In the genomic region with DNA sequence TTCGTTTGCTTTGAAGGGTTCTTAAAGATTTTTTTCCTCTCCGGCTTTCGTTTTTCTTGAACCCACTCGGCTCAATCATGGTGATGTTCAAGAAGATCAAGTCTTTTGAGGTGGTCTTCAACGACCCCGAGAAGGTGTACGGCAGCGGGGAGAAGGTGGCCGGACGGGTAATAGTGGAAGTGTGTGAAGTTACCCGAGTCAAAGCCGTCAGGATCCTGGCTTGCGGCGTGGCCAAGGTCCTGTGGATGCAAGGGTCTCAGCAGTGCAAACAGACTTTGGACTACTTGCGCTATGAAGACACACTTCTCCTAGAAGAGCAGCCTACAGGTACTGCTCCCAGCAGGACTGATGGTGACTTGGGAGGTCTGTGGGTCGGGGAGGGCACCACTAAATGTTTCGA, we compare ENCODE assay signal across 8 mouse cellular contexts. TPM values are rescaled to one million over a fixed set of nuclear protein-coding genes. Genes with fewer than 3 reads are reported as not detected.
DNase-seq lines count a peak whose midpoint lies in the region; ATAC-seq and TF ChIP-seq lines count a peak whose summit lies in the region.

No protein-coding gene starts in this region.

- ATAC-seq in heart, embryonic 15.5 days (replicated peaks; ENCODE audit: insufficient number of reproducible peaks, insufficient read depth, low FRiP score, low read depth), result no peak
- ATAC-seq in limb, embryonic 11.5 days (ENCODE audit: insufficient number of reproducible peaks, low FRiP score, low TSS enrichment, low read depth), result no peak
- ATAC-seq in neural tube, embryonic 11.5 days (ENCODE audit: insufficient read depth, low FRiP score, low TSS enrichment), result no peak

- no peaks in the 10 kb centered on the region; the same call in 1 of the 2 replicates for H3K4me1 ChIP-seq in cerebellum, adult 2 months (ENCODE audit: control insufficient read depth, insufficient read depth, low read length)
- H3K4me1 ChIP-seq in bone marrow, adult 2 months (ENCODE audit: control insufficient read depth, insufficient read depth, low read length), result peaks cover 2% of the 10 kb centered on the region
- peaks cover 40% of the 10 kb centered on the region for H3K4me1 ChIP-seq in heart, embryonic 15.5 days (replicated peaks)
- peaks cover 14% of the 10 kb centered on the region; the same call in 1 of the 2 replicates for H3K4me1 ChIP-seq in limb, embryonic 11.5 days (ENCODE audit: control insufficient read depth, insufficient read depth, low read length)
- peaks cover 20% of the 10 kb centered on the region for H3K4me1 ChIP-seq in neural tube, embryonic 11.5 days (ENCODE audit: control insufficient read depth, insufficient read depth, low read length)

- WGBS in cerebellum, adult 2 months, result 5% methylated on average over 17 of the region's 17 CpGs
- whole genome bisulfite sequencing in bone marrow, adult 2 months, result under 1% methylated on average over 17 of the region's 17 CpGs
- under 1% methylated on average over 17 of the region's 17 CpGs for WGBS in heart, embryonic 15.5 days
- under 1% methylated on average over 17 of the region's 17 CpGs for WGBS in limb, embryonic 11.5 days
- under 1% methylated on average over 17 of the region's 17 CpGs for WGBS in neural tube, embryonic 11.5 days

- TF ChIP-seq POLR2A in cerebellum, adult 2 months (IDR thresholded peaks at IDR 0.05; ENCODE audit: borderline replicate concordance, insufficient read depth, low read length), result no peak
- TF ChIP-seq POLR2A in bone marrow, adult 2 months (IDR thresholded peaks at IDR 0.05; ENCODE audit: borderline replicate concordance, control insufficient read depth, low read depth, low read length), result no peak

- peak overlapping the region; percentile 90 for H3K9ac ChIP-seq in heart, embryonic 15.5 days
- H3K9ac ChIP-seq in limb, embryonic 11.5 days (ENCODE audit: low read length), result peak overlapping the region; percentile 82
- peak overlapping the region; percentile 72 for H3K9ac ChIP-seq in neural tube, embryonic 11.5 days (ENCODE audit: low read length)

- H3K27me3 ChIP-seq in cerebellum, adult 2 months (ENCODE audit: control insufficient read depth, insufficient read depth, low read length), result no peaks in the 10 kb centered on the region
- no peaks in the 10 kb centered on the region for H3K27me3 ChIP-seq in heart, embryonic 15.5 days
- H3K27me3 ChIP-seq in limb, embryonic 11.5 days (ENCODE audit: control insufficient read depth, insufficient read depth, low read length), result no peaks in the 10 kb centered on the region
- no peaks in the 10 kb centered on the region for H3K27me3 ChIP-seq in neural tube, embryonic 11.5 days (ENCODE audit: control insufficient read depth, insufficient read depth, low read length)

- no peaks in the 10 kb centered on the region for H3K9me3 ChIP-seq in heart, embryonic 15.5 days (replicated peaks)
- H3K9me3 ChIP-seq in limb, embryonic 11.5 days (ENCODE audit: control insufficient read depth, low read length), result no peaks in the 10 kb centered on the region
- no peaks in the 10 kb centered on the region for H3K9me3 ChIP-seq in neural tube, embryonic 11.5 days (ENCODE audit: control insufficient read depth, low read length)

- H3K4me3 ChIP-seq in cerebellum, adult 2 months (replicated peaks; ENCODE audit: insufficient read depth, low read depth, low read length), result peak overlapping the region; percentile 62
- H3K4me3 ChIP-seq in bone marrow, adult 2 months (replicated peaks; ENCODE audit: control insufficient read depth, low read depth, low read length), result peak overlapping the region; percentile 92
- H3K4me3 ChIP-seq in heart, embryonic 15.5 days, result peak overlapping the region; percentile 73
- H3K4me3 ChIP-seq in limb, embryonic 11.5 days (ENCODE audit: low read depth, low read length), result peak overlapping the region; percentile 73
- peak overlapping the region; percentile 77 for H3K4me3 ChIP-seq in neural tube, embryonic 11.5 days (ENCODE audit: low read depth, low read length)

- TF ChIP-seq CTCF in cerebellum, adult 2 months (IDR thresholded peaks at IDR 0.05; ENCODE audit: borderline replicate concordance, insufficient read depth, low read depth, low read length), result no peak
- TF ChIP-seq CTCF in bone marrow, adult 2 months (IDR thresholded peaks at IDR 0.05; ENCODE audit: control insufficient read depth, insufficient read depth, low read length), result no peak

- peaks cover 20% of the 10 kb centered on the region for H3K36me3 ChIP-seq in heart, embryonic 15.5 days
- H3K36me3 ChIP-seq in limb, embryonic 11.5 days (ENCODE audit: control insufficient read depth, insufficient read depth, low read length), result peaks cover 8% of the 10 kb centered on the region
- peaks cover 6% of the 10 kb centered on the region for H3K36me3 ChIP-seq in neural tube, embryonic 11.5 days (ENCODE audit: control insufficient read depth, insufficient read depth, low read length)

- H3K27ac ChIP-seq in cerebellum, adult 2 months (ENCODE audit: insufficient read depth, low read length), result no peak overlapping the region
- peak overlapping the region; percentile 93 for H3K27ac ChIP-seq in bone marrow, adult 2 months (ENCODE audit: control insufficient read depth, insufficient read depth, low read depth, low read length, poor library complexity)
- H3K27ac ChIP-seq in heart, embryonic 15.5 days, result peak overlapping the region; percentile 96
- H3K27ac ChIP-seq in limb, embryonic 11.5 days (replicated peaks; ENCODE audit: low read depth, low read length), result peak overlapping the region; percentile 45
- H3K27ac ChIP-seq in neural tube, embryonic 11.5 days (ENCODE audit: low read depth, low read length), result no peak overlapping the region

- H3K4me2 ChIP-seq in heart, embryonic 15.5 days, result peak overlapping the region; percentile 66
- H3K4me2 ChIP-seq in limb, embryonic 11.5 days (ENCODE audit: low read depth, severe bottlenecking), result peak overlapping the region; percentile 75
- peak overlapping the region; percentile 80 for H3K4me2 ChIP-seq in neural tube, embryonic 11.5 days (ENCODE audit: low read depth)

- DNase-seq in cerebellum, adult 2 months, result no peak
- DNase-seq in cerebellum, postnatal 4 days (ENCODE audit: low spot score in 2 of 2), result no peak
- peak; percentile 50 for DNase-seq in limb, embryonic 11.5 days (ENCODE audit: low spot score)
- DNase-seq in neural tube, embryonic 11.5 days (ENCODE audit: low spot score), result peak; percentile 32
- DNase-seq in c-Kit-positive CD71-positive TER-119-positive erythroid progenitor cells, embryonic 14.5 days (ENCODE audit: low spot score), result no peak
- DNase-seq in T-cell, adult 2 months (ENCODE audit: low spot score), result no peak

RNA-seq across cellular contexts. Expression of a gene that starts 0.4 kb away (rescaled TPM):
- polyA plus RNA-seq in cerebellum, adult 2 months (2012; rRNA removed), result 15.2 and 21.9 TPM in 2 replicates
- 104 and 163 TPM in 2 replicates for polyA plus RNA-seq in bone marrow, adult 2 months (2011; ENCODE audit: insufficient read depth, insufficient read length, low replicate concordance, missing spikeins)
- polyA plus RNA-seq in heart, embryonic 15.5 days (2015; fragmentation: Nextera tagmentation; extraction: Ambion mirVana), result 206 and 208 TPM in 2 replicates
- 54.4 and 57.9 TPM in 2 replicates for polyA plus RNA-seq in limb, embryonic 11.5 days (2014; fragmentation: Nextera tagmentation; extraction: Ambion mirVana)
- 50.4 and 62.7 TPM in 2 replicates for polyA plus RNA-seq in neural tube, embryonic 11.5 days (2014; fragmentation: Nextera tagmentation; extraction: Ambion mirVana)

RNA-seq across cellular contexts. Expression of a gene that starts 18.6 kb away (rescaled TPM):
- not detected in 2 replicates for polyA plus RNA-seq in cerebellum, adult 2 months (2012; rRNA removed)
- not detected in 2 replicates for polyA plus RNA-seq in bone marrow, adult 2 months (2011; ENCODE audit: insufficient read depth, insufficient read length, low replicate concordance, missing spikeins)
- 1.3 and 1.6 TPM in 2 replicates for polyA plus RNA-seq in heart, embryonic 15.5 days (2015; fragmentation: Nextera tagmentation; extraction: Ambion mirVana)
- polyA plus RNA-seq in limb, embryonic 11.5 days (2014; fragmentation: Nextera tagmentation; extraction: Ambion mirVana), result 0.69 and 1.0 TPM in 2 replicates
- 0.46 and 0.49 TPM in 2 replicates for polyA plus RNA-seq in neural tube, embryonic 11.5 days (2014; fragmentation: Nextera tagmentation; extraction: Ambion mirVana)

RNA-seq across cellular contexts. Expression of a gene that starts 33.2 kb away (rescaled TPM):
- 0.21 and 0.41 TPM in 2 replicates for polyA plus RNA-seq in cerebellum, adult 2 months (2012; rRNA removed)
- polyA plus RNA-seq in bone marrow, adult 2 months (2011; ENCODE audit: insufficient read depth, insufficient read length, low replicate concordance, missing spikeins), result 0.75 TPM in 1 of 2 replicates, not detected in the other
- 7.9 and 8.0 TPM in 2 replicates for polyA plus RNA-seq in heart, embryonic 15.5 days (2015; fragmentation: Nextera tagmentation; extraction: Ambion mirVana)
- 1.7 and 1.8 TPM in 2 replicates for polyA plus RNA-seq in limb, embryonic 11.5 days (2014; fragmentation: Nextera tagmentation; extraction: Ambion mirVana)
- polyA plus RNA-seq in neural tube, embryonic 11.5 days (2014; fragmentation: Nextera tagmentation; extraction: Ambion mirVana), result 3.1 and 3.6 TPM in 2 replicates

RNA-seq across cellular contexts. Expression of a gene that starts 35.8 kb away (rescaled TPM):
- 53.1 and 55.5 TPM in 2 replicates for polyA plus RNA-seq in cerebellum, adult 2 months (2012; rRNA removed)
- 61.0 and 72.3 TPM in 2 replicates for polyA plus RNA-seq in bone marrow, adult 2 months (2011; ENCODE audit: insufficient read depth, insufficient read length, low replicate concordance, missing spikeins)
- polyA plus RNA-seq in heart, embryonic 15.5 days (2015; fragmentation: Nextera tagmentation; extraction: Ambion mirVana), result 34.8 and 38.3 TPM in 2 replicates
- 18.8 and 22.8 TPM in 2 replicates for polyA plus RNA-seq in limb, embryonic 11.5 days (2014; fragmentation: Nextera tagmentation; extraction: Ambion mirVana)
- 12.8 and 15.8 TPM in 2 replicates for polyA plus RNA-seq in neural tube, embryonic 11.5 days (2014; fragmentation: Nextera tagmentation; extraction: Ambion mirVana)

RNA-seq across cellular contexts. Expression of a gene that starts 38.3 kb away (rescaled TPM):
- polyA plus RNA-seq in cerebellum, adult 2 months (2012; rRNA removed), result 53.2 and 58.1 TPM in 2 replicates
- polyA plus RNA-seq in bone marrow, adult 2 months (2011; ENCODE audit: insufficient read depth, insufficient read length, low replicate concordance, missing spikeins), result not detected in 2 replicates
- 6.7 TPM in 2 replicates for polyA plus RNA-seq in heart, embryonic 15.5 days (2015; fragmentation: Nextera tagmentation; extraction: Ambion mirVana)
- polyA plus RNA-seq in limb, embryonic 11.5 days (2014; fragmentation: Nextera tagmentation; extraction: Ambion mirVana), result 1.5 and 1.7 TPM in 2 replicates
- polyA plus RNA-seq in neural tube, embryonic 11.5 days (2014; fragmentation: Nextera tagmentation; extraction: Ambion mirVana), result 2.8 and 3.6 TPM in 2 replicates

Comparison
In these comparisons a context has a peak if more than half of its experiments do, and no peak if none do; other contexts are left out.
1. DNase-seq: peak in limb, embryonic 11.5 days (single experiment) and neural tube, embryonic 11.5 days (single experiment); none in cerebellum, adult 2 months (0 of 2), cerebellum, postnatal 4 days (0 of 2), c-Kit-positive CD71-positive TER-119-positive erythroid progenitor cells, embryonic 14.5 days (single experiment) and T-cell, adult 2 months (single experiment).
2. H3K27ac ChIP-seq: peak in bone marrow, adult 2 months (single experiment), heart, embryonic 15.5 days (single experiment) and limb, embryonic 11.5 days (single experiment); none in cerebellum, adult 2 months (single experiment) and neural tube, embryonic 11.5 days (single experiment).
3. Peak in every context shown above with its lines, with median percentiles within 50 percentile points of each other: H3K4me3 ChIP-seq, H3K4me2 ChIP-seq and H3K9ac ChIP-seq.